Mouse (Mus musculus) kidney, adult 2 months (tissue): ENCODE measurements around the gene Catsper3.

Experiments
- CTCF ChIP-seq: fragments of 200-500 bp; conservative IDR thresholded peaks from 2 replicates; pipeline ENCODE4 v1.5.1; 2011; ENCODE audit warnings: low read depth, mild to moderate bottlenecking, control low read depth, low read length, moderate library complexity, mixed read lengths; ENCODE audit not compliant: insufficient read depth, insufficient read length
- POLR2A ChIP-seq: fragments of 200-500 bp; IDR thresholded peaks from one replicate; pipeline ENCODE4 v1.6.1; 2011; ENCODE audit warnings: low read depth, low read length, control low read depth

DNA sequence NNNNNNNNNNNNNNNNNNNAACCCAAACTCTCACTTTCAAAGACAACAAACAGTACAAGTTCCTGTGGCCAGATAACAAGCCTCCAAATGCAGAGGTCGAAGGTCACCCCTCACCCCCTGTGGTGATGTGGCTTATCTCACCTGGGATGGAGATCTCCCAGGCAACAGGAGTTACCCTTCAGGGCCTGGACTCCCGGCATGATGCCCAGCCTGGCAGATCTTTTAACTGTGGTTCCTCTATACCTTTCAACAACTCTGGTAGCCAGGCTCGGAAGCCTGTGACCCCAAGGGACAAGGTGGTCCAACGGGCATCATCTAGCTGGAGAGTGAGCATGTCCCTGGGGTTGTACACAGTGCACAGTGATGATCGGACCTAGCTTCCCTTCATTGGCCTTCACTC, 38.1 kb downstream of the Catsper3 start:
- TF ChIP-seq POLR2A: no peak
- no peak for TF ChIP-seq CTCF
